Mouse (Mus musculus) embryonic facial prominence, embryonic 12.5 days (tissue): ENCODE data around the gene Mapre1. TPM values are rescaled to one million over a fixed set of nuclear protein-coding genes. Genes with fewer than 3 reads are reported as not detected.
"Not testable (repeated sequence)": the region's sequence is repeated elsewhere in the genome, so short reads cannot be mapped to it uniquely, and the experiment has no call there.

ENCODE experiments used
- ATAC-seq: fragments of 200-750 bp; cut with Nextera tagmentation; 2 replicates; pipeline ENCODE4 v1.8.0; 2017; ENCODE audit not compliant: insufficient number of reproducible peaks, insufficient read depth, low FRiP score, low TSS enrichment
- H3K27ac ChIP-seq: fragments of 300-500 bp; sonication (generic); 2 replicates; pipeline ENCODE4 v1.5.1; 2016; ENCODE audit warnings: mild to moderate bottlenecking
- H3K27me3 ChIP-seq: fragments of 300-500 bp; sonication (generic); 2 replicates; pipeline ENCODE4 v1.6.1; 2016; ENCODE audit warnings: mild to moderate bottlenecking, moderate library complexity
- H3K36me3 ChIP-seq: fragments of 300-500 bp; sonication (generic); 2 replicates; pipeline ENCODE4 v1.6.1; 2016; ENCODE audit warnings: mild to moderate bottlenecking
- H3K4me1 ChIP-seq: fragments of 300-500 bp; sonication (generic); 2 replicates; pipeline ENCODE4 v1.6.1; 2016
- H3K4me2 ChIP-seq: fragments of 300-500 bp; sonication (generic); replicated peaks from 2 replicates; pipeline ENCODE4 v1.6.1; 2016; ENCODE audit warnings: mild to moderate bottlenecking, moderate library complexity
- H3K4me3 ChIP-seq: fragments of 300-500 bp; sonication (generic); 2 replicates; pipeline ENCODE4 v1.5.1; 2016; ENCODE audit warnings: mild to moderate bottlenecking
- H3K9ac ChIP-seq: fragments of 300-500 bp; sonication (generic); 2 replicates; pipeline ENCODE4 v1.6.1; 2016; ENCODE audit warnings: mild to moderate bottlenecking, moderate library complexity
- H3K9me3 ChIP-seq: fragments of 300-500 bp; sonication (generic); 2 replicates; pipeline ENCODE4 v1.6.1; 2016; ENCODE audit warnings: mild to moderate bottlenecking, moderate library complexity
- WGBS: fragments of 180-500 bp; shearing (Covaris S2); methylation state at CpG from one replicate; pipeline ENCODE4 v1.1.7; 2016; 5-methylcytosine and 5-hydroxymethylcytosine counted together
- polyA plus RNA-seq: library from polyadenylated mRNA; unstranded; fragments of >200 nt; fragmentation: Nextera tagmentation; extraction: Ambion mirVana; gene quantifications from 2 replicates; pipeline ENCODE4 v1.2.1, GENCODE M21; 2016

Gene Mapre1
- polyA plus RNA-seq = 246 and 284 TPM in 2 replicates

DNA sequence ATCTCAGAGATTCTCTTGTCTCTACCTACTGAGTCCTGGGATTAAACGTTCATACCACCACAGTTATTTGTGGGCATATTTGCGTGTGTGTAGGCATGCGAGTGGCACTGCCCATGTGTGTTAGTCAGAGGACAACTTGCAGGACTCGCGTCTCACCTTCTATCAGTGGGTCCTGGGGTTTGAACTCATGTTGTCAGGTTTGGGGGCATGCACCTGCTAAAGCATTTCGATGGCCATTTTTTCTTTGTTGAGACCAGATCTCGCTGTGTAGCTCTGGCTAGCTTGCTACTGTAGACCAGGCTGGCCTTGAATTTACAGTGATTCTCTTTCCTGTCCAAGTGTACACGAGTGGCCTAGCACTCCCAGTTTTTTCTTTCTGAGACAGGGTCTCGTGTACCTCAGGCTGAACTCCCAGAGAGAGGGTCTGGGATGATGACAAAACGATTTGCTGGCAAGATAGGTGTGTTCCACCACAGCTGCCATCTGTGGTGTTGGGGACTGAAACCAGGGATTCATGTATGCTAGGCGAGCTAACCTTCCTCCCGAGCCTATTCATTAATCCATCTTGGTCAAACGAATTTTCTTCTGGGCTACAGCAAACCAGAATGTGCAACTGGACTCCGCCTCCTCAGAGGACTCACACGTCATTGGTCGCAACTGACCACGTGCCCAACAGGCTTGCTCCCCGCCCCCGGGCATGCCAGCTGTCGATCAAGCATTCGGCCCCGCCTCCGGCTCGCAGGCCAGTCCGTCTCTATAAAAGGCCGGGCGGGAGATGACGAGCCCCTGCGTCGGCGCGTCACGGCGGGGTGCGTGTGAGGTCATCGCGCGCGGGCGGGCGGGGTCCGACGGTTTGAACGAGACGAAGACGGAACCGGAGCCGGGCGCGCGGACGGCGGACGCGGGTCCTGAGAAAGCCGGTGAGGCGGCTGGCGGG lies at the start of gene Mapre1:
Gene Mapre1, plus strand, starts transcription at position 775 of the 937 bp plus-strand sequence.
- ATAC-seq = peak; percentile 92
- Histone ChIP-seq H3K9me3 (no peaks in the 10 kb centered on the region), H3K4me3 (peak within 1 kb of the TSS; percentile 83), H3K9ac (peak within 1 kb of the TSS; percentile 93), H3K4me2 (peak within 1 kb of the TSS; percentile 69), H3K27me3 (no peaks in the 10 kb centered on the region), H3K36me3 (no peaks in the 10 kb centered on the region), H3K4me1 (peaks cover 35% of the 10 kb centered on the region), H3K27ac (peak within 1 kb of the TSS; percentile 92)
- WGBS = 11% methylated on average over 58 of the region's 58 CpGs

- H3K9ac ChIP-seq, H3K9me3 ChIP-seq, ATAC-seq, H3K4me1 ChIP-seq, H3K4me3 ChIP-seq, H3K27me3 ChIP-seq, H3K4me2 ChIP-seq, H3K36me3 ChIP-seq, H3K27ac ChIP-seq: not testable (repeated sequence)
- 90% methylated on average over 7 of the region's 7 CpGs for WGBS
Measured at GRCm38 (mm10) chr2:153693413-153693812, 47.7 kb upstream of the Mapre1 start.

DNA sequence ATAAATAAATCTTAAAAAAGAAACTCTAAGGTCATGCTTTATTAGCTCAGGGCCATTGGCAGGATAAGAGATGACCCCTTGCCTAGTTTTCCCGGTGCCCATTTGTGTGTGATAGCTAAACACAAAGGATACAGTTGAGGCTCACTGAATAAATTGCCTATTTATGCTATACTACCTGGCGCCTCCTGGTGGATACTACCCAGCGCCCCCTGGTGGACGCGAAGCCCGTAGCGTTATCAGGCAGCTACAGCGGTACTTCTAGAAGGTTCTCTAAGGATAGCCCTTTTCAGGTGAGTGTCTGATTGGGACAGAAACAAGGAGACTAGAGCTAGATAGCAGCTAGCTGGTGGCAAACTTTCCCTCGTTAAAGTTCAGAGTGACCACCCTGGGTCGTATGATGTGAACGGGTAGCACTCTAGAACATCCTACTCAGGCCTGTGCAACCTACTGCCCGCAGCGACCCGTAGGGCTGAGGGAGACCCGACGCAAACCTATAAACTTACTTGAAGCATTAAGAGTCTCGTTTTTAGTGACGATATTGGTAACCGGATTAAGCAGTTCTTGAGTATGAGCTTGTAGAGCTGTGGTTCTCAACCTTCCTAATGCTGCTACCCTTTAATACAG lies 46.5 kb upstream of the Mapre1 start:
- Histone ChIP-seq H3K9ac (no peak overlapping the region), H3K4me2 (no peak overlapping the region), H3K9me3 (no peaks in the 10 kb centered on the region), H3K27ac (no peak overlapping the region), H3K36me3 (no peaks in the 10 kb centered on the region), H3K4me1 (no peaks in the 10 kb centered on the region), H3K27me3 (no peaks in the 10 kb centered on the region), H3K4me3 (no peak overlapping the region)
- WGBS = 62% methylated on average over 19 of the region's 19 CpGs
- no peak for ATAC-seq

- Histone ChIP-seq H3K27me3 (no peaks in the 10 kb centered on the region), H3K27ac (no peak within 1 kb of the TSS)
Measured at GRCm38 (mm10) chr2:153696352-153696751, 44.7 kb upstream of the Mapre1 start, which contains the start of gene Dnmt3c. Gene Dnmt3c, plus strand, starts transcription at chr2:153696652.

DNA sequence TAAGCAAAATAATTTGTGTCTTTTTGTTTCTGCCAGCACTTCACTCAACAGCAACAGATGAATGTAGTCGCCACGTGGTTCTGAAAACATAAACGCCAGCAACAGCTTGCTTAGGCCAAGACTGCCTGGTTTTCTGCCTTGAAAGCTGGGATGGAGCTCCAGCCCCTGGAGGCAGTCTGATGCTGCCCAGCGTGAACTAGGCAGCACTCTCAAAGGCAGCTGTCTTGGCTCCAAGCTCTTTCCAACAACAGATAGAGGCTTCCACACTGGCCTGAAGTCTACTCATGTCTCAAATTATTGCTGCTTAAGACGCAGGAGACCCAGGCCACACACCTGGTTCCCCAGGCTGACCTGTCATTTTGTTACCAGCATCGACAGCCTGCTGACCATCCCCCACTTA lies 37.7 kb upstream of the Mapre1 start:
- Histone ChIP-seq H3K9ac (no peak overlapping the region), H3K36me3 (no peaks in the 10 kb centered on the region), H3K4me1 (no peaks in the 10 kb centered on the region), H3K27me3 (no peaks in the 10 kb centered on the region), H3K4me3 (no peak overlapping the region), H3K4me2 (no peak overlapping the region), H3K9me3 (no peaks in the 10 kb centered on the region), H3K27ac (no peak overlapping the region)
- ATAC-seq = no peak
- WGBS = 27% methylated on average over 6 of the region's 6 CpGs

More at GRCm38 (mm10) chr2:153696352-153696751, 44.7 kb upstream of the Mapre1 start, which contains the start of gene Dnmt3c:
- no peak within 1 kb of the TSS for H3K9ac ChIP-seq
- no peaks in the 10 kb centered on the region for H3K9me3 ChIP-seq
- no peak within 1 kb of the TSS for H3K4me3 ChIP-seq
- H3K36me3 ChIP-seq = no peaks in the 10 kb centered on the region
- H3K4me2 ChIP-seq = no peak within 1 kb of the TSS
- ATAC-seq = no peak
- no peaks in the 10 kb centered on the region for H3K4me1 ChIP-seq

GRCm38 (mm10) chr2:153710701-153711330 lies 30.3 kb upstream of the Mapre1 start:
- no peak for ATAC-seq
- WGBS = 49% methylated on average over 8 of the region's 8 CpGs
- H3K27me3 ChIP-seq = no peaks in the 10 kb centered on the region
- no peak overlapping the region for H3K4me3 ChIP-seq
- H3K4me1 ChIP-seq = 0 out of 2 replicates have a peak, but pooled peaks cover 2% of the 10 kb centered on the region
- H3K27ac ChIP-seq = no peak overlapping the region
- H3K9ac ChIP-seq = no peak overlapping the region
- H3K4me2 ChIP-seq = no peak overlapping the region
- H3K36me3 ChIP-seq = no peaks in the 10 kb centered on the region
- no peaks in the 10 kb centered on the region for H3K9me3 ChIP-seq

- 0 out of 2 replicates have a peak, but pooled peaks cover 2% of the 10 kb centered on the region for H3K4me1 ChIP-seq
- no peak; the same call in 1 of the 2 replicates for ATAC-seq
- 35% methylated on average over 3 of the region's 3 CpGs for WGBS
- no peak overlapping the region for H3K4me2 ChIP-seq
- H3K36me3 ChIP-seq = no peaks in the 10 kb centered on the region
- no peak overlapping the region for H3K27ac ChIP-seq
- no peak overlapping the region for H3K9ac ChIP-seq
- no peak overlapping the region for H3K4me3 ChIP-seq
- no peaks in the 10 kb centered on the region for H3K27me3 ChIP-seq
- no peaks in the 10 kb centered on the region for H3K9me3 ChIP-seq
Measured at GRCm38 (mm10) chr2:153712646-153713091, 28.4 kb upstream of the Mapre1 start.

- Histone ChIP-seq H3K4me2 (no peak overlapping the region), H3K36me3 (no peaks in the 10 kb centered on the region), H3K27ac (no peak overlapping the region), H3K9ac (no peak overlapping the region), H3K27me3 (no peaks in the 10 kb centered on the region), H3K9me3 (no peaks in the 10 kb centered on the region), H3K4me1 (0 out of 2 replicates have a peak, but pooled peaks cover 2% of the 10 kb centered on the region), H3K4me3 (no peak overlapping the region)
- 31% methylated on average over 4 of the region's 4 CpGs for WGBS
- ATAC-seq = 0 out of 2 replicates have a peak, but pooled peaks have one; percentile 52
Measured at GRCm38 (mm10) chr2:153713227-153713626, 27.8 kb upstream of the Mapre1 start.

- H3K9ac ChIP-seq, H3K4me2 ChIP-seq, H3K27ac ChIP-seq, H3K4me3 ChIP-seq, H3K36me3 ChIP-seq, ATAC-seq, H3K27me3 ChIP-seq, H3K9me3 ChIP-seq, H3K4me1 ChIP-seq: not testable (repeated sequence)
- 64% methylated on average over 3 of the region's 3 CpGs for WGBS
Measured at GRCm38 (mm10) chr2:153717861-153718260, 23.2 kb upstream of the Mapre1 start.

DNA sequence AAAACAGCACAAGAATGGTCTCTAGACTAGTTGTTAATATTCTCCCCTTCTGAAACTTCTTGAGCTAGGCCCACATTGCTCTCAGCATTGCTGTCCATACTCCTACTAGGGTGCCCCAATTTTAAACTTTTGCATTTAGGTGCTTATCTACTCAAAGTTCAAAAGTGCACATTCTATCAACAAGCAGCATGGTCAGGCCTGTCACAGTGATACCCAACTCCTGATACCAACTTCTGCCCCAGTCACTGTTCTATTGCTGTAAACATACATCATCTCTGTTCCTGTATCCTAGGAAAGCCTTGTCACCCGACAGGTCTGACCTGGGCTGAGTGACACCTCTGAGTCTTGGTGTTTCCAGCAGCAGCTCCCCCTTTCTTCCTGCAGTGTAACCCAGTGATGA lies 18.0 kb upstream of the Mapre1 start:
- no peaks in the 10 kb centered on the region for H3K27me3 ChIP-seq
- no peaks in the 10 kb centered on the region for H3K4me1 ChIP-seq
- 80% methylated on average over 1 of the region's 1 CpGs for WGBS
- no peak overlapping the region for H3K9ac ChIP-seq
- no peaks in the 10 kb centered on the region for H3K9me3 ChIP-seq
- ATAC-seq = no peak
- no peak overlapping the region for H3K4me2 ChIP-seq
- H3K4me3 ChIP-seq = no peak overlapping the region
- no peaks in the 10 kb centered on the region for H3K36me3 ChIP-seq
- H3K27ac ChIP-seq = no peak overlapping the region

DNA sequence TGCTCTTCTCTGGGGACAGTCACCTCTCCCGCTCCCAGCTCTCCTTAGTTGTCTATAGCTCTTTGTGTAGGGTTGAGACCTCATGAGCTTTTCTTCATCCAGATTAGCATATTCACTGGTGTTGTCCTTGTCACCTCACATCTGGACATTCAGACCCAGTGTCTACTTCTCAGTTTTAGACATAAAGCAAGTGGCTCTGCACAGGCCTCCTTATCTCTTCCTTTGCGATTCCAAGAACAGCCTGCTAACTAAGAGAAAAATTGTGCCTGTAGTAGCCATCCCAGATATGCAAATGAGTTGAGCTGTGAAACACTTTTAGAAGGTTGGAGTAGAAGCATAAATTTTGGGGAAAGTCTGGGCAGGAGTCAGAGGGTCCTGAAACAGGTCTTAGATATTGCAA lies 16.6 kb upstream of the Mapre1 start:
- Histone ChIP-seq H3K4me1 (no peaks in the 10 kb centered on the region), H3K27ac (no peak overlapping the region), H3K27me3 (no peaks in the 10 kb centered on the region), H3K4me2 (no peak overlapping the region), H3K9me3 (no peaks in the 10 kb centered on the region), H3K9ac (no peak overlapping the region), H3K36me3 (no peaks in the 10 kb centered on the region), H3K4me3 (no peak overlapping the region)
- ATAC-seq = no peak
- 96% methylated on average over 2 of the region's 2 CpGs for WGBS
